Mouse (Mus musculus): Measurements from ENCODE around the gene Chil1.

DNA sequence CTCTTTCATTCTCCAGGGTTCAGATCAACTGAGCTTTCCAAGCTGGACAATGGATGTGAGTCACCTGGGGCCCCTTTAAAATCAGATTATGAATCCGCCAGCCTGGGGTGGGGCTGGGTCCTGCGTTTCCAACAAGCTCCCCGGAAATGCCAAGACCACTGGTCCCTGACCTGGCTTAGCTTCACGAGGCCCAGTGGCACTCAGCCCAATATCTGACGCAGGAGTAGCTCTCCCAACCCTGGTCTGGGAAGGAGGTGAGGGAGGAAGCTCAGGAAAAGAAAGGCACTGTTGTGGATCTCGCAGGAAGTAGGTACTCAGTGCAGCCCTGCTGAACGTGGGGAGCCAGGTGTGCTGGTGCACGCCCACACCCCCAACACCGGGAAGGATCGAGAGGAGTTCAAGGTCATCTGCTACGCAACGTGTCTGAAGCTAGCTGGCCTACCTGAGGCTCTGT lies 35.1 kb downstream of the Chil1 start:
- TF ChIP-seq GATA1 (IDR thresholded peaks at IDR 0.05; ENCODE audit: low read length): no peak
- no peak for TF ChIP-seq TAL1 (IDR thresholded peaks at IDR 0.05; ENCODE audit: low read length)
